Mouse (Mus musculus): Measurements from ENCODE around the gene Nol11. TPM values are rescaled to one million over a fixed set of nuclear protein-coding genes. Genes with fewer than 3 reads are reported as not detected.
A peak's percentile ranks its signal among the peaks of the same experiment; 100 is the strongest.

Nol11 gene
- polyA plus RNA-seq, 1 experiment from 2014 or later = 15.5 TPM

- no peak for DNase-seq (ENCODE audit: low spot score)
- no peaks in the 10 kb centered on the region for H3K9me3 ChIP-seq (ENCODE audit: low read length)
- H3K4me1 ChIP-seq (ENCODE audit: insufficient read depth, low read depth, low read length) = no peaks in the 10 kb centered on the region
- H3K27ac ChIP-seq (ENCODE audit: low read length) = no peak overlapping the region
- no peak overlapping the region for H3K4me3 ChIP-seq (ENCODE audit: low read depth, low read length)
- 69% methylated on average over 4 of the region's 4 CpGs for WGBS
- no peaks in the 10 kb centered on the region for H3K27me3 ChIP-seq (replicated peaks; ENCODE audit: insufficient read depth, low read length)
- no peak overlapping the region for H3K9ac ChIP-seq (replicated peaks; ENCODE audit: low read depth)
- H3K4me2 ChIP-seq (replicated peaks; ENCODE audit: low read depth, low read length) = no peak overlapping the region
- TF ChIP-seq EP300 (IDR thresholded peaks at IDR 0.05) (no peak), CTCF (IDR thresholded peaks at IDR 0.05) (no peak)
- no peaks in the 10 kb centered on the region for H3K36me3 ChIP-seq (ENCODE audit: insufficient read depth, low read length)
- no peak for ATAC-seq
Observed at GRCm38 (mm10) chr11:107161215-107161614, 28.0 kb downstream of the Nol11 start.

GRCm38 (mm10) chr11:107159034-107159433 lies 30.1 kb downstream of the Nol11 start:
- peak; percentile 54 for TF ChIP-seq CTCF (IDR thresholded peaks at IDR 0.05)
- no peak for TF ChIP-seq EP300 (IDR thresholded peaks at IDR 0.05)
- no peak overlapping the region for H3K4me3 ChIP-seq (ENCODE audit: low read depth, low read length)
- H3K4me2 ChIP-seq (replicated peaks; ENCODE audit: low read depth, low read length) = no peak overlapping the region
- WGBS = 43% methylated on average over 1 of the region's 1 CpGs
- no peaks in the 10 kb centered on the region for H3K36me3 ChIP-seq (ENCODE audit: insufficient read depth, low read length)
- no peaks in the 10 kb centered on the region for H3K4me1 ChIP-seq (ENCODE audit: insufficient read depth, low read depth, low read length)
- H3K27ac ChIP-seq (ENCODE audit: low read length) = no peak overlapping the region
- H3K27me3 ChIP-seq (replicated peaks; ENCODE audit: insufficient read depth, low read length) = no peaks in the 10 kb centered on the region
- ATAC-seq (no peak), DNase-seq (ENCODE audit: low spot score) (peak; percentile 22)
- no peaks in the 10 kb centered on the region for H3K9me3 ChIP-seq (ENCODE audit: low read length)
- no peak overlapping the region for H3K9ac ChIP-seq (replicated peaks; ENCODE audit: low read depth)

GRCm38 (mm10) chr11:107156977-107157642 lies 32.1 kb downstream of the Nol11 start:
- Histone ChIP-seq H3K36me3 (ENCODE audit: insufficient read depth, low read length) (no peaks in the 10 kb centered on the region), H3K4me1 (ENCODE audit: insufficient read depth, low read depth, low read length) (no peaks in the 10 kb centered on the region), H3K27me3 (replicated peaks; ENCODE audit: insufficient read depth, low read length) (no peaks in the 10 kb centered on the region), H3K9ac (replicated peaks; ENCODE audit: low read depth) (no peak overlapping the region), H3K27ac (ENCODE audit: low read length) (no peak overlapping the region), H3K4me2 (replicated peaks; ENCODE audit: low read depth, low read length) (no peak overlapping the region), H3K4me3 (ENCODE audit: low read depth, low read length) (no peak overlapping the region), H3K9me3 (ENCODE audit: low read length) (no peaks in the 10 kb centered on the region)
- peak; percentile 9 for DNase-seq (ENCODE audit: low spot score)
- TF ChIP-seq CTCF (IDR thresholded peaks at IDR 0.05) (no peak), EP300 (IDR thresholded peaks at IDR 0.05) (no peak)
- ATAC-seq = no peak
- 47% methylated on average over 4 of the region's 5 CpGs for WGBS

- H3K27me3 ChIP-seq (replicated peaks; ENCODE audit: insufficient read depth, low read length) = no peaks in the 10 kb centered on the region
- no peaks in the 10 kb centered on the region for H3K4me1 ChIP-seq (ENCODE audit: insufficient read depth, low read depth, low read length)
- DNase-seq (ENCODE audit: low spot score) (no peak), ATAC-seq (no peak)
- TF ChIP-seq EP300 (IDR thresholded peaks at IDR 0.05) = no peak
- no peak for TF ChIP-seq CTCF (IDR thresholded peaks at IDR 0.05)
- H3K9me3 ChIP-seq (ENCODE audit: low read length) = no peaks in the 10 kb centered on the region
- H3K36me3 ChIP-seq (ENCODE audit: insufficient read depth, low read length) = no peaks in the 10 kb centered on the region
- 83% methylated on average over 5 of the region's 5 CpGs for WGBS
- no peak overlapping the region for H3K27ac ChIP-seq (ENCODE audit: low read length)
- H3K9ac ChIP-seq (replicated peaks; ENCODE audit: low read depth) = no peak overlapping the region
- H3K4me3 ChIP-seq (ENCODE audit: low read depth, low read length) = no peak overlapping the region
- H3K4me2 ChIP-seq (replicated peaks; ENCODE audit: low read depth, low read length) = no peak overlapping the region
Observed at GRCm38 (mm10) chr11:107155292-107155691, 33.9 kb downstream of the Nol11 start.

GRCm38 (mm10) chr11:107154431-107154830 lies 34.8 kb downstream of the Nol11 start:
- no peak for TF ChIP-seq CTCF (IDR thresholded peaks at IDR 0.05)
- TF ChIP-seq EP300 (IDR thresholded peaks at IDR 0.05) = no peak
- WGBS = 73% methylated on average over 7 of the region's 7 CpGs

GRCm38 (mm10) chr11:107153645-107154044 lies 35.5 kb downstream of the Nol11 start:
- ATAC-seq = no peak
- Histone ChIP-seq H3K4me3 (ENCODE audit: low read depth, low read length) (no peak overlapping the region), H3K36me3 (ENCODE audit: insufficient read depth, low read length) (no peaks in the 10 kb centered on the region), H3K9ac (replicated peaks; ENCODE audit: low read depth) (no peak overlapping the region), H3K27me3 (replicated peaks; ENCODE audit: insufficient read depth, low read length) (no peaks in the 10 kb centered on the region), H3K9me3 (ENCODE audit: low read length) (no peaks in the 10 kb centered on the region), H3K4me1 (ENCODE audit: insufficient read depth, low read depth, low read length) (no peaks in the 10 kb centered on the region), H3K4me2 (replicated peaks; ENCODE audit: low read depth, low read length) (no peak overlapping the region), H3K27ac (ENCODE audit: low read length) (no peak overlapping the region)
- DNase-seq (ENCODE audit: low spot score) = no peak
- 70% methylated on average over 5 of the region's 5 CpGs for WGBS
- TF ChIP-seq EP300 (IDR thresholded peaks at IDR 0.05) (no peak), CTCF (IDR thresholded peaks at IDR 0.05) (no peak)

More at GRCm38 (mm10) chr11:107154431-107154830, 34.8 kb downstream of the Nol11 start:
- H3K9ac ChIP-seq (replicated peaks; ENCODE audit: low read depth) = no peak overlapping the region
- no peaks in the 10 kb centered on the region for H3K4me1 ChIP-seq (ENCODE audit: insufficient read depth, low read depth, low read length)
- H3K4me3 ChIP-seq (ENCODE audit: low read depth, low read length) = no peak overlapping the region
- H3K36me3 ChIP-seq (ENCODE audit: insufficient read depth, low read length) = no peaks in the 10 kb centered on the region
- H3K9me3 ChIP-seq (ENCODE audit: low read length) = no peaks in the 10 kb centered on the region
- H3K4me2 ChIP-seq (replicated peaks; ENCODE audit: low read depth, low read length) = no peak overlapping the region
- ATAC-seq (no peak), DNase-seq (ENCODE audit: low spot score) (no peak)
- H3K27ac ChIP-seq (ENCODE audit: low read length) = no peak overlapping the region
- H3K27me3 ChIP-seq (replicated peaks; ENCODE audit: insufficient read depth, low read length) = no peaks in the 10 kb centered on the region
